Mouse (Mus musculus): ENCODE data around the gene Olfr984.

GRCm38 (mm10) chr9:40141544-40141943, 27.5 kb upstream of the Olfr984 start:
- TF ChIP-seq MAX (IDR thresholded peaks at IDR 0.05; ENCODE audit: low read depth) (no peak), POLR2A (IDR thresholded peaks at IDR 0.05; ENCODE audit: insufficient read length, low read depth) (no peak), MYOG (IDR thresholded peaks at IDR 0.05; ENCODE audit: control insufficient read depth in 1 of 3, insufficient read depth in 1 of 3, insufficient read length in 2 of 3, low read depth in 2 of 3) (no peak), USF1 (IDR thresholded peaks at IDR 0.05; ENCODE audit: low read depth) (no peak), TCF12 (IDR thresholded peaks at IDR 0.05; ENCODE audit: insufficient read depth, poor library complexity, severe bottlenecking) (no peak), MYOD1 (IDR thresholded peaks at IDR 0.05; ENCODE audit: control insufficient read depth in 1 of 3, insufficient read length in 2 of 3, low read depth in 2 of 3) (no peak), POLR2AphosphoS2 (IDR thresholded peaks at IDR 0.05; ENCODE audit: insufficient read length, low read depth) (no peak)

All from myocyte (in vitro differentiated cells).